Mouse (Mus musculus) CH12.LX (cell line): ENCODE data around the gene Pkd1l2. TPM values are rescaled to one million over a fixed set of nuclear protein-coding genes. Genes with fewer than 3 reads are reported as not detected.

Experiments used
- DNase-seq: peaks from one replicate; pipeline ENCODE4 v3.0.0-alpha.2; 2013; ENCODE audit errors: extremely low read depth
- H3K27ac ChIP-seq: 2 replicates; pipeline ENCODE4 v1.5.1; 2012; ENCODE audit warnings: low read depth, mild to moderate bottlenecking, control low read depth, moderate library complexity; ENCODE audit not compliant: insufficient read depth
- H3K27me3 ChIP-seq: replicated peaks from 2 replicates; pipeline ENCODE3; 2012; ENCODE audit warnings: inconsistent platforms
- H3K36me3 ChIP-seq, 2 experiments: replicated peaks in 1 of 2; 2 replicates each; pipeline versions ENCODE3 to v1.6.1; 2012; ENCODE audit warnings: inconsistent platforms in 1 of 2, low read length in 1 of 2, mild to moderate bottlenecking in 1 of 2, mixed read lengths in 1 of 2, moderate library complexity in 1 of 2; ENCODE audit not compliant: control insufficient read depth in 1 of 2, insufficient read depth in 1 of 2
- H3K4me1 ChIP-seq, 2 experiments: 2 replicates each; pipeline ENCODE4 v1.6.1; 2012; ENCODE audit warnings: inconsistent platforms in 1 of 2, moderate library complexity in 1 of 2; ENCODE audit not compliant: insufficient read depth in 2 of 2, control insufficient read depth in 1 of 2
- H3K4me2 ChIP-seq: 2 replicates; pipeline ENCODE4 v1.6.1; 2012; ENCODE audit warnings: low read depth, mild to moderate bottlenecking, control low read depth; ENCODE audit not compliant: poor library complexity, insufficient read depth, severe bottlenecking
- H3K4me3 ChIP-seq, 3 experiments: fragments of 150-350 bp in 1 of 3; sonication (generic) in 1 of 3; replicated peaks in 1 of 3; 2 replicates each; pipeline versions ENCODE3 to v1.5.1; 2011 to 2012; ENCODE audit warnings: low read depth in 2 of 3, low read length in 2 of 3, mild to moderate bottlenecking in 2 of 3, moderate library complexity in 2 of 3, control low read depth in 1 of 3, improper control_type of control experiment in 1 of 3, inconsistent platforms in 1 of 3, mixed read lengths in 1 of 3; ENCODE audit not compliant: poor library complexity in 1 of 3
- H3K79me2 ChIP-seq: replicated peaks from 2 replicates; pipeline ENCODE4 v1.6.1; 2012; ENCODE audit warnings: mild to moderate bottlenecking, moderate library complexity; ENCODE audit not compliant: control insufficient read depth, poor library complexity, insufficient read depth, severe bottlenecking; ENCODE audit errors: extremely low read depth
- H3K9ac ChIP-seq: 2 replicates; pipeline ENCODE4 v1.6.1; 2012; ENCODE audit warnings: low read depth, mild to moderate bottlenecking, control low read depth, moderate library complexity; ENCODE audit not compliant: insufficient read depth
- H3K9me3 ChIP-seq: replicated peaks from 2 replicates; pipeline ENCODE3; 2012; ENCODE audit warnings: low read length, inconsistent platforms, mixed read lengths
- BHLHE40 ChIP-seq: IDR thresholded peaks from 2 replicates; pipeline ENCODE4 v1.6.1; 2011; ENCODE audit warnings: mild to moderate bottlenecking, low read depth, low read length, improper control_type of control experiment
- CHD1 ChIP-seq: IDR thresholded peaks from 2 replicates; pipeline ENCODE4 v1.6.1; 2012; ENCODE audit warnings: low read depth, low read length, improper control_type of control experiment, inconsistent platforms
- CHD2 ChIP-seq: IDR thresholded peaks from 2 replicates; pipeline ENCODE4 v1.6.1; 2011; ENCODE audit warnings: low read length, improper control_type of control experiment
- CTCF ChIP-seq, 2 experiments: IDR thresholded peaks in 1 of 2; conservative IDR thresholded peaks in 1 of 2; 2 replicates each; pipeline ENCODE4 v1.5.1; 2011 to 2012; ENCODE audit warnings: low read depth in 2 of 2, low read length in 2 of 2, improper control_type of control experiment in 1 of 2, inconsistent platforms in 1 of 2, mild to moderate bottlenecking in 1 of 2, moderate library complexity in 1 of 2
- E2F4 ChIP-seq: IDR thresholded peaks from 2 replicates; pipeline ENCODE4 v1.6.1; 2011; ENCODE audit warnings: low read depth, low read length, improper control_type of control experiment; ENCODE audit not compliant: insufficient replicate concordance
- ELF1 ChIP-seq: IDR thresholded peaks from 2 replicates; pipeline ENCODE4 v1.6.1; 2014; ENCODE audit warnings: low read depth, mild to moderate bottlenecking, inconsistent platforms, low read length, improper control_type of control experiment
- JUN ChIP-seq: IDR thresholded peaks from 2 replicates; pipeline ENCODE4 v1.6.1; 2011; ENCODE audit warnings: low read depth, mild to moderate bottlenecking, low read length, improper control_type of control experiment, moderate library complexity; ENCODE audit not compliant: insufficient read depth
- JUND ChIP-seq: conservative IDR thresholded peaks from 2 replicates; pipeline ENCODE4 v1.6.1; 2011; ENCODE audit warnings: low read depth, low read length, improper control_type of control experiment
- KAT2A ChIP-seq: IDR thresholded peaks from 2 replicates; pipeline ENCODE4 v1.6.1; 2012; ENCODE audit warnings: low read length, improper control_type of control experiment, inconsistent platforms; ENCODE audit not compliant: insufficient replicate concordance
- MAFK ChIP-seq: IDR thresholded peaks from 2 replicates; pipeline ENCODE4 v1.6.1; 2011; ENCODE audit warnings: low read length, improper control_type of control experiment; ENCODE audit not compliant: insufficient replicate concordance
- MEF2A ChIP-seq: IDR thresholded peaks from 2 replicates; pipeline ENCODE4 v1.6.1; 2014; ENCODE audit warnings: low read depth, mild to moderate bottlenecking, inconsistent platforms, low read length, improper control_type of control experiment, borderline replicate concordance
- MYC ChIP-seq: IDR thresholded peaks from 2 replicates; pipeline ENCODE4 v1.6.1; 2011; ENCODE audit warnings: low read depth, mild to moderate bottlenecking, improper control_type of control experiment, low read length
- NELFE ChIP-seq: IDR thresholded peaks from 2 replicates; pipeline ENCODE4 v1.6.1; 2011; ENCODE audit warnings: low read depth, low read length, improper control_type of control experiment
- POLR2A ChIP-seq: IDR thresholded peaks from 2 replicates; pipeline ENCODE4 v1.6.1; 2011; ENCODE audit warnings: low read depth, mild to moderate bottlenecking, improper control_type of control experiment, low read length
- POLR2AphosphoS2 ChIP-seq: IDR thresholded peaks from 2 replicates; pipeline ENCODE4 v1.6.1; 2011; ENCODE audit warnings: low read depth, low read length, improper control_type of control experiment
- RAD21 ChIP-seq: IDR thresholded peaks from 2 replicates; pipeline ENCODE4 v1.6.1; 2011; ENCODE audit warnings: low read depth, mild to moderate bottlenecking, low read length, improper control_type of control experiment, moderate library complexity
- SIN3A ChIP-seq: IDR thresholded peaks from 2 replicates; pipeline ENCODE4 v1.6.1; 2012; ENCODE audit warnings: low read length, improper control_type of control experiment, inconsistent platforms
- SMC3 ChIP-seq: IDR thresholded peaks from 2 replicates; pipeline ENCODE4 v1.6.1; 2011; ENCODE audit warnings: low read depth, low read length, improper control_type of control experiment
- TBP ChIP-seq: conservative IDR thresholded peaks from 2 replicates; pipeline ENCODE4 v1.6.1; 2011; ENCODE audit warnings: low read depth, low read length, improper control_type of control experiment
- USF1 ChIP-seq: IDR thresholded peaks from 2 replicates; pipeline ENCODE4 v1.6.1; 2014; ENCODE audit warnings: low read depth, mild to moderate bottlenecking, inconsistent platforms, low read length, improper control_type of control experiment
- ZC3H11A ChIP-seq: IDR thresholded peaks from 2 replicates; pipeline ENCODE4 v1.6.1; 2012; ENCODE audit warnings: low read depth, mild to moderate bottlenecking, inconsistent platforms, low read length, improper control_type of control experiment
- ZKSCAN1 ChIP-seq: IDR thresholded peaks from 2 replicates; pipeline ENCODE4 v1.6.1; 2012; ENCODE audit warnings: low read depth, inconsistent platforms, low read length, improper control_type of control experiment, borderline replicate concordance
- ZMIZ1 ChIP-seq: IDR thresholded peaks from 2 replicates; pipeline ENCODE4 v1.6.1; 2012; ENCODE audit warnings: low read depth, mild to moderate bottlenecking, inconsistent platforms, low read length, improper control_type of control experiment
- dilution Hi-C: fragments of 300-500 bp; cut with MboI; formaldehyde crosslinking; loops from 2 replicates; pipeline ENCODE4 v1.14.3; 2020; ENCODE audit warnings: low sequenced_read_pairs; ENCODE audit not compliant: extremely low pct_unique_long_range_greater_than_20kb, extremely low pct_ligation_motif_present
- in situ Hi-C: fragments of 300-500 bp; cut with MboI; formaldehyde crosslinking; loops from 3 replicates; pipeline ENCODE4 v1.14.3; 2019; ENCODE audit warnings: low sequenced_read_pairs, low pct_ligation_motif_present, low pct_unique_long_range_greater_than_20kb, mixed read lengths
- polyA plus RNA-seq: library from polyadenylated mRNA; unstranded; fragments of >175 nt; gene quantifications from 2 replicates; pipeline ENCODE4 v1.2.1, GENCODE M21; 2012; ENCODE audit warnings: low read depth; ENCODE audit not compliant: insufficient read length
- total RNA-seq, 2 experiments: library from RNA; depleted of rRNA; stranded (reverse); fragments of 300-350 nt in 1 of 2; fragments of >200 nt in 1 of 2; gene quantifications; 2 replicates each; pipeline ENCODE4 v1.2.3; 2012 to 2014

Gene Pkd1l2
- total and polyA plus RNA-seq, 3 experiments: 0.06 TPM; not detected in 2

DNA sequence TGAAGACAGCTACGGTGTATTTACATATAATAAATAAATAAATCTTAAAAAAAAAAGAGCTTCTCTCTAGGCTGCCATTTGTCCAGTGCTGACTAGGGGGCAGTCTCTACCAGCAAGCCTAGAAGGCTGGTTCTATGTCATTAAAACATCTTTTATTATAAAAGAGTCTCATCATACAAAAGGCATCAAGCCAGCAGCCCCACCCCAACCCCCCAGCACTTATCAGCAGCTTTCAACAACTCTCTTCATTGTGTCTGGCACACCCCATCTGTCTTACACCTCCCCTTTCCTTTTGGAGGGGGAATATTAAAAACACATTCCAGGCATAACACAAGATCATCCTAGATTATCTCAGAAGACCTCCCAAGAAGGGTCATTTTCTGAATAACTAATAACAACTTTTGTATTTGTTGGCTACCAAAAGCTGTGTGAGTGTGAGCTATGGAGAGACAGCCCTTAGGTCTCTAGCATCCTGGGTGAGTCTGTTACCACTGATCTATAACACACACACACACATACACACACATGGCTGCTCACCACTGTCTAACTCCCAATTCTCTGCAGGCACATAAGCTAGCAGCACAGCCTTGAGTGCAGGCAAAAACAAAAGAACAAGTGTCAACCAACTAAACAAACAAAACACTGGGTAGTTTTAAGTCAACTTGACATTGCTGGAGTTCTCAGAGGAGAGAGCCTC, 59.8 kb downstream of the Pkd1l2 start:
- peaks cover 5% of the 10 kb centered on the region for H3K27me3 ChIP-seq
- dilution Hi-C loops: no loop called here
- 0 out of 4 replicates have a peak, but pooled peaks cover 0 to 3% of the 10 kb centered on the region in 2 experiments for H3K4me1 ChIP-seq
- H3K4me3 ChIP-seq: no peak overlapping the region
- no peak for DNase-seq
- TF ChIP-seq E2F4 (no peak), ELF1 (no peak), CTCF (conservative IDR thresholded peaks at IDR 0.05 in 1 of 2, IDR thresholded peaks at IDR 0.05 in 1 of 2; ENCODE audit: low read depth in 2 of 2, low read length in 2 of 2) (peak in 1 of 2 experiments; percentile 18; a peak in 1 of 4 replicates), ZC3H11A (no peak), POLR2A (no peak)
- TF ChIP-seq, all 38 proteins: peak for 1
- H3K4me2 ChIP-seq: no peak overlapping the region
- no peaks in the 10 kb centered on the region for H3K9me3 ChIP-seq
- H3K36me3 ChIP-seq: no peaks in the 10 kb centered on the region
- H3K79me2 ChIP-seq: no peaks in the 10 kb centered on the region
- no peak overlapping the region for H3K27ac ChIP-seq
- H3K9ac ChIP-seq: no peak overlapping the region
- in situ Hi-C loops: no loop called here

DNA sequence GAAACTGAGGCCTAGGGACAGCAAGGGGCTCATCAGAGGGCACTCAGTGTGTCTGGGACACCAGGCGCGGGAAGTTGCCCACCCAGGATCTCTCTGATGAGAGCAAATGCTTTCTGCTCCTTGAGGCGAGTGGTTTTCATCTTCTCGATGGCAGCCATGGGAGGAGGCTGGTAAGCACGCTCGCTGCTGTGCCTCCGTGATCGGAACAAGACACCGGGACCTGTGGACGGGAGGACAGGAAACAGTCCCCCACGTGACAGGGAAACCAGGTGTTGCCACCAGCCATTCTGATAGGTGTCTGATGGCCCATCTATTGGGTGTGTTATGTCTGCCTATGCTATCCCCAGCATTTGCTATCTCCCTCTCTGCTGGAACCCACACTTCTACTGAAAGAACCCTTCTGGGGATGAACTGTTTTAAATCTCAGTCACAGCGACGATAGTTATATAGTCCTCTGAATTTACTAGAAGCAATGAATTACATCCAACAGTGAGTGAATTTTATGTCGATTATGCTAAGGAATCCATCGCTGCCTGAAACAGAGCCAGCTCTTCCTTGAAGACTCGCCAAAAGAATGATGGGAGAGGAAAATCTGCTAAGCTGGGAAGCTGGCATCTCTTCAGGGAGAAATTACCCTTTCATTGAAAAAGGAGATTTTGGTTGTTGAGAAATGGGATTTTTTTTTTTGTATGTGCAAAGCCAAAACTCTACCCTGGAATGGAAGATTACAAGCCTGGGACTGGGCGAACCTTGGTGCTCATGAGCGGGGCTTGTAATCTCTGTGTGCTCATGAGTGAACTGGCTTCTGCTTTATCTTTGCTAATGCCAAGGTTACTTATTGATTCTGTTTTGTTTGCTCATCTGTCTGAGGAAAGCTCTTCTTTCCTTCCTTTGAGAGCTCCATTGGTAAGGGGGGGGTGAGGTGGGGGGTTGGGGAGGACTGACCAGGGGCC, 62.6 kb downstream of the Pkd1l2 start:
- DNase-seq: no peak
- Histone ChIP-seq H3K4me2 (no peak overlapping the region), H3K27ac (no peak overlapping the region), H3K9ac (no peak overlapping the region), H3K79me2 (no peaks in the 10 kb centered on the region), H3K9me3 (no peaks in the 10 kb centered on the region), H3K4me3 (no peak overlapping the region), H3K27me3 (peaks cover 19% of the 10 kb centered on the region), H3K4me1 (no peaks in the 10 kb centered on the region), H3K36me3 (no peaks in the 10 kb centered on the region)
- no peak for TF ChIP-seq KAT2A
- TF ChIP-seq BHLHE40: no peak
- TF ChIP-seq ZC3H11A: no peak
- no peak for TF ChIP-seq ZKSCAN1
- no peak for TF ChIP-seq ZMIZ1
- TF ChIP-seq JUN: no peak
- no peak for TF ChIP-seq MAFK
- no peak for TF ChIP-seq JUND
- TF ChIP-seq CHD2: no peak
- no peak for TF ChIP-seq TBP
- TF ChIP-seq POLR2AphosphoS2: no peak
- TF ChIP-seq SMC3: no peak
- no peak for TF ChIP-seq MYC
- no peak for TF ChIP-seq MEF2A
- TF ChIP-seq RAD21: no peak
- TF ChIP-seq SIN3A: no peak
- no peak for TF ChIP-seq NELFE
- no peak for TF ChIP-seq USF1
- no peak for TF ChIP-seq CHD1
- in situ Hi-C loops: no loop called here
- dilution Hi-C loops: no loop called here
